Mouse (Mus musculus) large intestine, adult 2 months (tissue): ENCODE data around the gene Hoxd3. TPM values are rescaled to one million over a fixed set of nuclear protein-coding genes. Genes with fewer than 3 reads are reported as not detected.

Experiments
- DNase-seq: peaks from one replicate; pipeline ENCODE4 v3.0.0-alpha.2; 2012; ENCODE audit warnings: low read depth, low spot score
- WGBS: fragments of 180-500 bp; shearing (Covaris S2); methylation state at CpG from one replicate; pipeline ENCODE4 v1.1.7; 2018; 5-methylcytosine and 5-hydroxymethylcytosine counted together
- polyA plus RNA-seq: library from polyadenylated mRNA; depleted of rRNA; stranded (reverse); fragments of >200 nt; gene quantifications from 2 replicates; pipeline ENCODE4 v1.2.3, GENCODE M21; 2012

Hoxd3 gene
- polyA plus RNA-seq, 1 experiment, result 0.06 TPM

GRCm38 (mm10) chr2:74703317-74703716 lies 8.4 kb upstream of the Hoxd3 start:
- WGBS, result 39% methylated on average over 10 of the region's 10 CpGs
- DNase-seq, result no peak

GRCm38 (mm10) chr2:74703720-74704392 lies 7.9 kb upstream of the Hoxd3 start:
- no peak for DNase-seq
- 27% methylated on average over 26 of the region's 26 CpGs for WGBS

DNA sequence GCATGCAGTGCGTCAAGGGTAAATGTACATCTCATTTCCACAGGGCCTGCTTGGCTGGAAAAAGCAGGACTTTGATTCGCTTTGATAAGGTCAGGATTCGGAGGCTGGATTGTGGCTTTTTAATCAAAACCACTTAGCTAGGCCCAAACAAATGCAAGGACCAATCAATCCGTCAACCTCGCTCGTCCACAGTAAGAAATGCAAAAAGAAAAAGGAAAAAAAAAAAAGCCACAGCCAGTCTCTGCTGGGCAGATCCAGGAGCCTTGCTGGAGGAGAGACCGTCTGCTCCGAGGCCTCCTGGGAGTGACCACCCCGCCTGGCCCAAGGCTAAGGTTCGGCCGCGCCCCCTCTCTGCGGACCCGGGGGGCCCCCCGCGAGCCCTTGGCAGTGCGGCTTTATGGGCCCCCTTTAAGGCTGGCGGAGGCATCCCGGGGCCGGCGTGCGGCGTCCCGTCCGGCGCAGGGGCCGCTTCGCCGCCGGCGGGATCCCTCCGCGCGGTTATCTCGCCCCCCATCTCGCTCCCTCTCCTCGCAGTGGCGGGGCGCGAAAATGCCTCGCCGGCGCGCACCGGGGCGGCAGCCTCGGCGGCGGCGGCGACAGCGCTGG lies 7.2 kb upstream of the Hoxd3 start, which contains the start of gene Hoxd8:
Hoxd8 (plus strand) TSS at position 223 of the 606 bp plus-strand sequence.
- DNase-seq, result no peak
- WGBS, result 3% methylated on average over 48 of the region's 52 CpGs

- DNase-seq, result no peak
- WGBS, result under 1% methylated on average over 57 of the region's 66 CpGs
These were observed 6.7 kb upstream of the Hoxd3 start for GRCm38 (mm10) chr2:74704999-74705466.

- WGBS, result under 1% methylated on average over 69 of the region's 85 CpGs
- DNase-seq, result no peak
These were observed 6.1 kb upstream of the Hoxd3 start for GRCm38 (mm10) chr2:74705467-74706089.

GRCm38 (mm10) chr2:74706393-74706960 lies 5.2 kb upstream of the Hoxd3 start:
- WGBS, result 19% methylated on average over 13 of the region's 13 CpGs

GRCm38 (mm10) chr2:74707599-74707998 lies 4.1 kb upstream of the Hoxd3 start:
- WGBS, result 57% methylated on average over 7 of the region's 7 CpGs
- DNase-seq, result no peak

More at GRCm38 (mm10) chr2:74706393-74706960, 5.2 kb upstream of the Hoxd3 start:
- no peak for DNase-seq

DNA sequence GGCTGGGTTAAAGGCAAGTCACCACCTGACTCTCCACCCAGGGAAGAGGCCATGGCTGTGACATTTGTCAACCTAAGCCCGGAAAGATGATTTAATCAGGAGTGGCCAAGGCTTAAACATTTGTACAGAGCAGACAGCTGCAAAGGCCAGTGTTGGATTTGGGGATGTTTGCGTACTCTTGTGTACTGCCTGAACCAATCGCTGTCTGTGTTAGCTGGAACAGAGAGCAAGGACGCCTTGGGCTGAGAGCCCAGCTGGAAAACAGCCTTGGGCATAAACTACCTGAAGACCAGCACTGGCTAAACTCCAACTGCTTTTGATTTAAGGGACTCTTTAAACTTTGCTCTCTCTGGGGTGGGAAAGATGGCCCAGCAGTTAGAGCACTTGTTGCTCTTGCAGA lies 3.1 kb upstream of the Hoxd3 start:
- no peak for DNase-seq
- WGBS, result 32% methylated on average over 4 of the region's 4 CpGs

- no peak for DNase-seq
- WGBS, result 33% methylated on average over 5 of the region's 5 CpGs
These were observed 2.0 kb upstream of the Hoxd3 start for GRCm38 (mm10) chr2:74709465-74710419.

- WGBS, result 6% methylated on average over 16 of the region's 16 CpGs
- DNase-seq, result no peak
These were observed 691 bp upstream of the Hoxd3 start for GRCm38 (mm10) chr2:74710929-74711543.

DNA sequence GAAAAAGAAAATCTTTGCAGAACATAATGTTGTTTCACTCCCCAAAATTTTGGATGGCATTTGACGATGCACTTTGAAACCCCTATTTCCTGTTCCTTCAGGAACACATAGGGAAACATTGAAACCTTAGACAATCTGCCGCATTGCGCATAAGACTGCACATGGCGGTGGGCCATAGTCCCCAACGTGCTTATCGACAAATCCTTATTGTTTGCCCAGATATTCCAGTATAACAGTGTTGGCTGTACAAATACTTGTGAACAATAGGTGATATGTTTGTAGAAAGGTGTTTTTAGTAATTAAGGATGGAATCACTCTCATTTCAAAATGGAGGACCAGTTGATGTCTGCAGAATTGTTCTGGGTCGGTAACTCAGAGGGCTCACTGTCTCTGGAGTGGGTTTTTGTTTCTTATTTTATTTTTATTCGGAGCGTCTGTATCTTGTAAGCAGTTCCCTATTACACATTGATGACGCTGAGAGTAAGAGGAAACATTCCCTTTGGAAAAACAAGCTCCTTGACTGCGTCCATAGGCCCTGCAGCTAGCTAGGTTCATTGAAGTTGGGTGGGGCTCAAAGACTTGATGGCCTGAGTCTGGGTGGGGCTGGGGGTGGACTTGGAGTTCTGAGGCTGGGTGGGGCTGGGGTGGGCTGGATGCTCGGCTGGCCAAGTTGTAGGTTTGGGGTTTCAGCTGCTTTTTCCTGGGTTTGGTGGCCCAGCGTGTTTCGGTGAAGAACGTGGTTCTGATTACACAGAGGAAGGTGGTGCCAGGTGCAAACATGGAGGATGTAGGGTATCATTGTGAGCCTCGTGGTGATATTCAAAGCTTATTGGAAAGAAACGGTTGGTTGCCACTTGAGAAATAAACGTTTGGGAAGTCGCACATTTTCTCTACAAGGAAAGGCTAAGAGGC lies 1.8 kb downstream of the Hoxd3 start:
- DNase-seq, result no peak
- 24% methylated on average over 19 of the region's 19 CpGs for WGBS

GRCm38 (mm10) chr2:74714156-74714789 lies 2.5 kb downstream of the Hoxd3 start:
- WGBS, result 32% methylated on average over 18 of the region's 18 CpGs
- no peak for DNase-seq

DNA sequence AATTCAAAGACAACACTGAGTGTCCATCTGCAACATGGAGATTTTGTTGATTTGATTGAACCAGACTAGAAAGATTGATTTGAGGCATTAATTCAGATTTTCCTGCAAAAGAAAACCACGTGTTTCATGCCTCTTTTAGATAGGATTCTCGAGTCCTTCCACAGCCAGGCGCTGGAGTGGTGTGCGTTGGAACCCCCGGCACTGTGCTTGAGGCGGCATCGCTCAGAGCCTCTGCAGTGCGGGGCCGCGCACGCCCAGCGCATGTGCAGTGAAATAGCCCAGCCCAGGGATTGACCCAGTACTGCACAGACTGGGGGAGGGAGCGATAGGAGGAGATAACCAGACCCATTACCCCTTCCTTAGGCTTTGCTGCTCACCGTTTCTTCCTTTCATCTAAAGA lies 3.2 kb downstream of the Hoxd3 start:
- WGBS, result 14% methylated on average over 14 of the region's 14 CpGs
- no peak for DNase-seq

GRCm38 (mm10) chr2:74715504-74716241 lies 3.9 kb downstream of the Hoxd3 start:
- peak; percentile 68 for DNase-seq
- 5% methylated on average over 26 of the region's 26 CpGs for WGBS

GRCm38 (mm10) chr2:74720384-74720783 lies 8.7 kb downstream of the Hoxd3 start:
- 43% methylated on average over 2 of the region's 2 CpGs for WGBS
- DNase-seq, result no peak

DNA sequence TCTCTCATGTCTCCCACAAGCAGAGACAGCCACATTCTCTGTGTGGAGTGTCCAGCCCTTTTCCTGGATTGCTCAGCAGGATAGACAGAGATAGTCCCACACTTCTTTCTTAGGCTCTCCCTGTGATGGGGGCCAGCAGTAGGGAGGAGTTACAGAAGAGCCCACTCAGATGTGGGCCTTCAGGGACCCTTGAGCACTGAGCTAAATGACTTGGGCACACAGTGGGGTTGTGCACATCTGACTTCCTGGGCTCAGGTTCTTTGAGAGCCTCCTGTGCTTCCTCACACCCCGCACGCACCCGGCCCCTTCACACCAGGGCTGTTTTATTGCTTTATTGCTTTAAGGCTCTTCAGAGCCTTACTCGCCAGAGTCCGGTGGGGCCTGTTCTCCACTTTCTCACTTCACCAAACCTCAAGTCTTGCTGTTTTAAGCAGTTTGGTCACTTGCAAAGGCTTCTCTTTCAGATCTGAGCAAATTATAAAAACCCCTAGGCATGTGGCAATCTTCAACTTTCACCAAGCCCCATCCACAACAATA lies 9.3 kb downstream of the Hoxd3 start:
- no peak for DNase-seq
- 19% methylated on average over 5 of the region's 5 CpGs for WGBS

GRCm38 (mm10) chr2:74721882-74722281 lies 10.2 kb downstream of the Hoxd3 start:
- WGBS, result 6% methylated on average over 6 of the region's 6 CpGs
- DNase-seq, result no peak
